Comparison of ENCODE assay signal across 21 mouse cellular contexts in the genomic region with DNA sequence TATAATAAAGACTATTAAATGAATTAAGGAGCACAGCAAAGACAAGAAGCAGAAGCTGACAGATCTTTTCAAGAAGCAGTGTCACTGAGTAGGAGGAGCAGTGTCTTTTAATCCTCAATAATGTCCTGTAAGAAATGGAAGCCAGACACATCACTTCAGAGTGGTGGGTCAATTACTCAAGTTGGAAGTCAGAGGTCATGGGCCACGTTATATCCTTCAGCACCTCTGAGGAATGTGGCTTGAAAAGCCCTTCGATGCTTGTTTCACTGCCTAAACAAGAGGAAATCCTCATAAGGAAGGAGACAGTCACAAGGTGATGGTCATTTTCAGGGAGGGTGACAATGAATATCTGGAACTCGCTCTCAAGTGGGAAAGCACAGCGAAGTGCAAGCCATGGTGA.
DNase-seq lines count a peak whose midpoint lies in the region; ATAC-seq lines count a peak whose summit lies in the region.
"Had no signal": no experiment of that assay in that cellular context is flagged by ENCODE, and none has a peak within 500 bp of the region (broad histone marks: within the 10 kb centered on the region; RNA-seq: fewer than 3 reads in every experiment).

No protein-coding gene starts in this region.

- H3K36me3 ChIP-seq in heart, embryonic 12.5 days, result no peaks in the 10 kb centered on the region
- no peaks in the 10 kb centered on the region for H3K36me3 ChIP-seq in midbrain, embryonic 15.5 days (replicated peaks)
- H3K36me3 ChIP-seq: embryonic facial prominence, embryonic 12.5 days; embryonic facial prominence, embryonic 15.5 days; heart, embryonic 10.5 days; hindbrain, embryonic 12.5 days; hindbrain, embryonic 15.5 days had no signal

- H3K4me3 ChIP-seq in heart, embryonic 12.5 days, result no peak overlapping the region
- H3K4me3 ChIP-seq in midbrain, embryonic 15.5 days, result no peak overlapping the region
- H3K4me3 ChIP-seq: embryonic facial prominence, embryonic 12.5 days; embryonic facial prominence, embryonic 15.5 days; heart, adult 2 months; heart, embryonic 10.5 days; hindbrain, embryonic 12.5 days; hindbrain, embryonic 15.5 days had no signal

- no peaks in the 10 kb centered on the region for H3K9me3 ChIP-seq in heart, embryonic 12.5 days (replicated peaks)
- H3K9me3 ChIP-seq in midbrain, embryonic 15.5 days, result no peaks in the 10 kb centered on the region
- H3K9me3 ChIP-seq: embryonic facial prominence, embryonic 12.5 days; embryonic facial prominence, embryonic 15.5 days; heart, embryonic 10.5 days; hindbrain, embryonic 12.5 days; hindbrain, embryonic 15.5 days had no signal

- no peak overlapping the region for H3K9ac ChIP-seq in heart, embryonic 12.5 days
- H3K9ac ChIP-seq in midbrain, embryonic 15.5 days, result no peak overlapping the region
- H3K9ac ChIP-seq: embryonic facial prominence, embryonic 12.5 days; embryonic facial prominence, embryonic 15.5 days; forebrain, postnatal 0 days; hindbrain, embryonic 12.5 days; hindbrain, embryonic 15.5 days had no signal

- H3K4me2 ChIP-seq in heart, embryonic 12.5 days, result no peak overlapping the region
- no peak overlapping the region for H3K4me2 ChIP-seq in midbrain, embryonic 15.5 days
- H3K4me2 ChIP-seq: embryonic facial prominence, embryonic 12.5 days; embryonic facial prominence, embryonic 15.5 days; hindbrain, embryonic 12.5 days; hindbrain, embryonic 15.5 days had no signal

- ATAC-seq in heart, embryonic 12.5 days (ENCODE audit: insufficient number of reproducible peaks, low FRiP score), result no peak
- no peak for ATAC-seq in midbrain, embryonic 15.5 days (replicated peaks)
- ATAC-seq: activated CD4-positive, CD25-positive, alpha-beta regulatory T cell, adult 4 months; forebrain, embryonic 14.5 days; forebrain, postnatal 0 days had no signal

- no peaks in the 10 kb centered on the region for H3K27me3 ChIP-seq in heart, embryonic 12.5 days (replicated peaks)
- H3K27me3 ChIP-seq in midbrain, embryonic 15.5 days (replicated peaks), result no peaks in the 10 kb centered on the region
- H3K27me3 ChIP-seq: embryonic facial prominence, embryonic 12.5 days; embryonic facial prominence, embryonic 15.5 days; hindbrain, embryonic 12.5 days; hindbrain, embryonic 15.5 days had no signal

- H3K27ac ChIP-seq in heart, embryonic 12.5 days (ENCODE audit: poor library complexity, severe bottlenecking), result no peak overlapping the region
- no peak overlapping the region for H3K27ac ChIP-seq in midbrain, embryonic 15.5 days
- H3K27ac ChIP-seq: embryonic facial prominence, embryonic 12.5 days; embryonic facial prominence, embryonic 15.5 days; heart, adult 2 months; heart, embryonic 10.5 days; hindbrain, embryonic 12.5 days; hindbrain, embryonic 15.5 days had no signal

- H3K4me1 ChIP-seq in heart, embryonic 12.5 days (replicated peaks), result no peaks in the 10 kb centered on the region
- H3K4me1 ChIP-seq in midbrain, embryonic 15.5 days, result peaks cover 5% of the 10 kb centered on the region; the same call in 1 of the 2 replicates
- H3K4me1 ChIP-seq: embryonic facial prominence, embryonic 15.5 days; heart, embryonic 10.5 days had no signal

- peak; percentile 28 for DNase-seq in heart, adult 11 months
- DNase-seq in embryo, embryonic 10 days (ENCODE audit: low spot score), result peak; percentile 73
- peak; percentile 43 for DNase-seq in embryo, embryonic 9.5 days (ENCODE audit: extremely low spot score)
- no peak for DNase-seq in liver
- DNase-seq: adrenal gland, adult 8-10 months; adrenal gland, postnatal 25 days; cerebellum, adult 18-20 months; cerebellum, adult 9-10 months; cerebellum, postnatal 14 days; forebrain, postnatal 0 days; gastrocnemius, postnatal 25 days; heart, adult 2 months had no signal

- 53% methylated on average over 4 of the region's 4 CpGs for WGBS in heart, embryonic 12.5 days
- WGBS in midbrain, embryonic 15.5 days, result 62% methylated on average over 4 of the region's 4 CpGs
